Mouse (Mus musculus) kidney, adult 2 months (tissue): Measurements from ENCODE around the gene Ppm1f.

Experiments
- CTCF ChIP-seq: fragments of 200-500 bp; conservative IDR thresholded peaks from 2 replicates; pipeline ENCODE4 v1.5.1; 2011; ENCODE audit warnings: low read depth, mild to moderate bottlenecking, control low read depth, low read length, moderate library complexity, mixed read lengths; ENCODE audit not compliant: insufficient read depth, insufficient read length
- POLR2A ChIP-seq: fragments of 200-500 bp; IDR thresholded peaks from one replicate; pipeline ENCODE4 v1.6.1; 2011; ENCODE audit warnings: low read depth, low read length, control low read depth

DNA sequence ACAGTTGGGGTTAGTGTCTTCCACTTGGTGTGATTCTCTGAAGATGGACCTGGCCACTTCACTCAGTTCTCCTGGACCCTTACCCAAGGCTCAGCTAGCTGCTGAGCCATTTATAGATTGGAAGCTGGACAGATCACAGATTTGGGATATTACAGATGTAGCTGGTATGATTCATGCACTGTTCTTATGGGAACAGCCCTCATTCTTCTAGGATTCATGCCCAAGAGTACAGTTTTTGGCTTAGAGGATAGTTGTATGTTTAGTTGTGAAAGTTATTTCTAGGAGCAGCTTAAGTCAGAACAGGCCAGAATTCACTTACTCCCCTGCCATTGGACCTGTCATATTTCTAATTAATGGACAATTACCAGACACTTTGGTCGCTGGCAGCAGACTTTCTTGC is 17.2 kb downstream of the Ppm1f start:
- TF ChIP-seq CTCF (no peak), POLR2A (no peak)
